Mouse (Mus musculus) lung, adult 2 months (tissue): ENCODE results near the gene Hist2h2bb.

Experiments used
- CTCF ChIP-seq: fragments of 200-500 bp; IDR thresholded peaks from 2 replicates; pipeline ENCODE4 v1.5.1; 2011; ENCODE audit warnings: mild to moderate bottlenecking, low read length, control low read depth; ENCODE audit not compliant: insufficient read depth
- POLR2A ChIP-seq: fragments of 200-500 bp; IDR thresholded peaks from 2 replicates; pipeline ENCODE4 v1.6.1; 2011; ENCODE audit warnings: low read depth, mild to moderate bottlenecking, control low read depth, low read length, borderline replicate concordance; ENCODE audit errors: extremely low read depth

DNA sequence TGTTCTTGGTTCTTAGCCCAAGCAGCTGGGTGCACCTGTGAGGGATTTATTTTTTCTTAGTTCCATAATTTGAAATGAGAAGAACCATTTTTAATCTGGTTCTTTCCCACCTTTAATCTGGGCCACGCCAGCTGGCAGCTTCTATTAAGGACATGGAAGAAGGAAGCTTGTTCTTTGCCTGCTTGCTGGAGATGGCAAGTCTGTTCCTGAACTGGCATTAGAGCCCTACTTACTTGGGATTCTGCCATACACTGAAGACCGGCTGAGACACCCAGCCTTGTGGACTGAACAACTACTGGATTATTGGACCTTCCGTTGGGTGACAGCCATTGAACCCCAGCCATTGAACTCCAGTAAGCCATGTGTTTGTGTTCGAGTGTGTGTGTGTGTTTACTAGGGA is 46.8 kb upstream of the Hist2h2bb start:
- TF ChIP-seq CTCF (no peak), POLR2A (no peak)
